Mouse (Mus musculus): ENCODE results near the gene Map3k4. TPM values are rescaled to one million over a fixed set of nuclear protein-coding genes. Genes with fewer than 3 reads are reported as not detected.
"Not testable (repeated sequence)": the region's sequence is repeated elsewhere in the genome, so short reads cannot be mapped to it uniquely, and the experiment has no call there.

The Map3k4 gene
- polyA plus RNA-seq, 1 experiment from 2014 or later: 50.8 TPM

DNA sequence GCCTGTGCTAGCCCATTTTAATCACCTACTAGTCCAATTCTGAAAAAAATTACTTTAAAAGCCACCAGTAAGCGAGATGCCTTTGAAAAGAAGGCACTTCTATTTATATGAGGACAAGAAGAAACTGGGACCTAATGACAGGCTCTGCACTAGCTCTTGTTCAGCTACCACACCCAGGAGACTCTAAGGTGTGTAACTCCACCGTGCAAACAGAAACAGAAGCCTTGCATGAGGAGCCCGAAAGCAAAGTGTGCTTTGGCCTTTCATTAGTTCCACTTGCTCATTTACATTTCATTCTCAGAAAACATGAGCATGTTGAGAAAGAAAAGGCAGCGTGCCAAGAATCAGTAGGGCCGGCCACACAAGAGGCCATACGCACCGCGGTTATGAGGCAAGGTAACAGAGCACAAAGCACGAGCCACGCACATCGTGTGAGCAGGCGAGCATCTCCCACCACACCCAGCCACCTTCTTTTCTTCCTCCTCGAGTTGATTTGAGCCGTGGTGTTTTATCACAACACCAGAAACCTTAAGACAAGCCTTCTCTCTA, 18.4 kb downstream of the Map3k4 start:
- Histone ChIP-seq H3K4me3 (no peak overlapping the region), H3K36me3 (replicated peaks) (no peaks in the 10 kb centered on the region), H3K27me3 (replicated peaks) (no peaks in the 10 kb centered on the region), H3K9ac (no peak overlapping the region), H3K4me1 (peaks cover 12% of the 10 kb centered on the region), H3K9me3 (no peaks in the 10 kb centered on the region), H3K4me2 (no peak overlapping the region), H3K27ac (no peak overlapping the region)
- WGBS: 49% methylated on average over 14 of the region's 14 CpGs
- ATAC-seq (replicated peaks): no peak

DNA sequence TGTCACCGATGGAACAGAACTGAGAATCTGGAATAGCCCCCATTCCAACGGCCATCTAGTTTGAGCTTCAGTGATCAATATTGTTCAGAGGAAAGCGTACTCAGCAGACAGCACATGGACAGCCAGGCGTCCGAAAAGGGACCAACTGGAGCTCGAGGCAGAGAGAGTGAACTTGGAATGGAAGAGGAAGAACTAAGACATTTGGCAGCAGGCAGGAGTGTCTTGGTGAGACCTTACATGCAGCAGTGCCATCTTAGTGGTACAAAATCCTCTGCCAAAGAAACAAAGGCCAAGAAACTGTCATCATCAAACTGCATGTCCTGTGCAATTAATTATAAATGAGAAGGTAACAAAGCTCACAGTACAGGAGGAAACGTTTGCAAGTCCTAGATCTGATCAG, 19.2 kb downstream of the Map3k4 start:
- Histone ChIP-seq H3K36me3 (replicated peaks) (no peaks in the 10 kb centered on the region), H3K9me3 (no peaks in the 10 kb centered on the region), H3K27me3 (replicated peaks) (no peaks in the 10 kb centered on the region), H3K27ac (no peak overlapping the region), H3K4me1 (peaks cover 12% of the 10 kb centered on the region), H3K9ac (no peak overlapping the region), H3K4me2 (no peak overlapping the region), H3K4me3 (no peak overlapping the region)
- WGBS: 82% methylated on average over 7 of the region's 7 CpGs
- ATAC-seq (replicated peaks): no peak

DNA sequence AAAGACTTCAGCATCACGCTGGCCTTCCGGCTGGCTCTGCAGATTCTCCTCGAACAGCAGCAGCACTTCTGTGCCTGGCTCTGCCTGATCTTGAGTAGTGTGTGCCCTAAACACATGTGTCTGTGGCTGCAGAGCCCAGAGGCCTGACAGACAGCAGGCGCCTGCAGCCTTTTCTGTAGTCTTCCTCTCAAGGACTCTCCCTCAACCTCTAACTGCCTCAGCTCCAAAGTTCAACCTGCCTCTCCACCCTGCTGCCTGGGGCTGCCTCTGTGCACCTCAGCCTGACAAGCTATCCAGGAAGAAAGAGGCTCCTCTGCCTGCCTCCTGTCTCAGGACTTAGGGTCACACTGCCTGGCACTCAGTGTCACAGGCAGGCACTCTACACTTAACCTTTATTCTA, 20.6 kb downstream of the Map3k4 start:
- Histone ChIP-seq H3K4me2 (no peak overlapping the region), H3K9ac (no peak overlapping the region), H3K4me1 (peaks cover 12% of the 10 kb centered on the region), H3K4me3 (no peak overlapping the region), H3K36me3 (replicated peaks) (no peaks in the 10 kb centered on the region), H3K27ac (no peak overlapping the region), H3K9me3 (no peaks in the 10 kb centered on the region), H3K27me3 (replicated peaks) (no peaks in the 10 kb centered on the region)
- 88% methylated on average over 4 of the region's 4 CpGs for WGBS
- no peak for ATAC-seq (replicated peaks)

DNA sequence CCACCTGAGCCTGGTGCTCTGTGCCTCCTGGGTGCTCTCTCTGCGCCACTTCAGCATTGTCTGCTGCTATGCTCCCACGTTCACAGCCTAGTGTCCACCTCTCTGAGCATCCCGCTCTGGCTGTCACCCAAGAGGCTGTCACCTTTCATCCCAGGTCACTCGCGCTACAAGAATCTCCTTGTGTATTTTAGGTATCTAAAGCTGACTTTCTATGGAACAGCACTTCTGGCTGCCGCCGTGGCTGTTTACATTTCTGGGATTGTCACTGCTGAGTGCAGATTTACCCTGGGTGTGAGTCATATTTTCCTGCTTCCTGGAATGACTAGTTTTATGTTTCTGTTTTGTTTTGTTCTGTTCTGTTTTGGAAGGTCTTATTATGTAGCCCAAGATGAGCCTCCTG, 21.3 kb downstream of the Map3k4 start:
- WGBS: 78% methylated on average over 7 of the region's 7 CpGs

DNA sequence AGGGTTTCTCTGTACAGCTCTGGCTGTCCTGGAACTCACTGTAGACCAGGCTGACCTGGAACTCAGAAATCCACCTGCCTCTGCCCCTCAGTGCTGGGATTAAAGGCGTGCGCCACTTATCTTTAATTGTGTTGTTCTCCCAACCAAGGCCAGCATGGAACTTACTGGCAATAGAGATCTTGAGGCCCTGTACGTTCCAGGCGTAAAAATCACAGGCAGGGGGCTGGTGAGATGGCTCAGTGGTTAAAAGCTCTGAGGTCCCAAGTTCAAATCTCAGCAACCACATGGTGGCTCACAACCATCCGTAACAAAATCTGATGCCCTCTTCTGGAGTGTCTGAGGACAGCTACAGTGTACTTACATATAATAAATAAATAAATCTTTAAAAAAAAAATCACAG, 22.7 kb downstream of the Map3k4 start:
- H3K36me3 ChIP-seq (replicated peaks); H3K9ac ChIP-seq; H3K4me3 ChIP-seq; H3K4me2 ChIP-seq; H3K27me3 ChIP-seq (replicated peaks); H3K9me3 ChIP-seq; H3K27ac ChIP-seq; ATAC-seq (replicated peaks): not testable (repeated sequence)
- 87% methylated on average over 5 of the region's 5 CpGs for WGBS
- peaks cover 18% of the 10 kb centered on the region for H3K4me1 ChIP-seq

More for the DNA sequence above, 21.3 kb downstream of the Map3k4 start:
- H3K9me3 ChIP-seq: no peaks in the 10 kb centered on the region
- peaks cover 12% of the 10 kb centered on the region for H3K4me1 ChIP-seq
- no peak overlapping the region for H3K27ac ChIP-seq
- H3K9ac ChIP-seq: no peak overlapping the region
- ATAC-seq (replicated peaks): no peak
- no peak overlapping the region for H3K4me2 ChIP-seq
- no peaks in the 10 kb centered on the region for H3K36me3 ChIP-seq (replicated peaks)
- H3K27me3 ChIP-seq (replicated peaks): no peaks in the 10 kb centered on the region
- H3K4me3 ChIP-seq: no peak overlapping the region

DNA sequence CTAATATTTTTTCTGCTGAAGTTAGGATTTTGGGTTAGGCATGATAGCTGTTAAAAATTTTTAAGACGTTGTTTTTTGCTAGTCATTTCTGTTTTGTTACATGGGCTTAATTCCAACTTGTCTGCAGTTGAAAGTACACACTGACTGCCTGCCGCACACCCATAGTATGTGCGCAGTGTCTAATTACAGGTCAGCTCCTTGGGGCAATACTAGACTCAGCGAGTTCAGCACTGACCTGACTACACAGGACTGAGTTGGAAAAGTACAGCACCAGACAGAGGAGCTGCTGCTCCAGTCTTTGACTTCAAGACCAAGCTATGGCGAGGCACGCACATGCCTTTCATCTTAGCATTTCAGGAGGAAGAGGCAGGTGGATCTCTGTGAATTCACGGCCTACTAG, 24.2 kb downstream of the Map3k4 start:
- Histone ChIP-seq H3K27me3 (replicated peaks) (no peaks in the 10 kb centered on the region), H3K27ac (no peak overlapping the region), H3K9ac (no peak overlapping the region), H3K4me3 (no peak overlapping the region), H3K9me3 (no peaks in the 10 kb centered on the region), H3K4me2 (no peak overlapping the region), H3K4me1 (peaks cover 16% of the 10 kb centered on the region), H3K36me3 (replicated peaks) (no peaks in the 10 kb centered on the region)
- ATAC-seq (replicated peaks): no peak
- WGBS: 93% methylated on average over 7 of the region's 7 CpGs

DNA sequence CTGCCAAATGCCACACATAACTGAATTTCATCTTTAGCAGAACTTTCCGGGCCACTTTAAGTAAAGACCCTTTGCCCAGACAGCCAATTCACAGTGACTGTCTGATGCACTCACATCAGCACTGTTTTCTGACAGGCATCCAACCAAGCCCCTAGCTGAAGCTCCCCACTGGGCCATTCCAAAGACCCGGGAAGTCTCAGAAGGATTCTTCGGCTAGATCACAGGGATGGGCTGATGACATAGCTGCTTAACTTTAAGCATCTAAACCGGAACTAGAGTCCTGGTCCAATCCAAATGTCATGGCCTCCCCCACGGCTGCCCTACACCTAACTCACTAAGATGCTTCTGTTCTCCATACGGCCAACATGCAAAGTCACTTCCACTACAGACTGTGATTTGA, 25.0 kb downstream of the Map3k4 start:
- no peaks in the 10 kb centered on the region for H3K27me3 ChIP-seq (replicated peaks)
- H3K4me3 ChIP-seq: no peak overlapping the region
- no peaks in the 10 kb centered on the region for H3K36me3 ChIP-seq (replicated peaks)
- H3K4me2 ChIP-seq: no peak overlapping the region
- peaks cover 16% of the 10 kb centered on the region for H3K4me1 ChIP-seq
- ATAC-seq (replicated peaks): no peak
- H3K9ac ChIP-seq: no peak overlapping the region
- no peaks in the 10 kb centered on the region for H3K9me3 ChIP-seq
- 55% methylated on average over 6 of the region's 6 CpGs for WGBS
- no peak overlapping the region for H3K27ac ChIP-seq

DNA sequence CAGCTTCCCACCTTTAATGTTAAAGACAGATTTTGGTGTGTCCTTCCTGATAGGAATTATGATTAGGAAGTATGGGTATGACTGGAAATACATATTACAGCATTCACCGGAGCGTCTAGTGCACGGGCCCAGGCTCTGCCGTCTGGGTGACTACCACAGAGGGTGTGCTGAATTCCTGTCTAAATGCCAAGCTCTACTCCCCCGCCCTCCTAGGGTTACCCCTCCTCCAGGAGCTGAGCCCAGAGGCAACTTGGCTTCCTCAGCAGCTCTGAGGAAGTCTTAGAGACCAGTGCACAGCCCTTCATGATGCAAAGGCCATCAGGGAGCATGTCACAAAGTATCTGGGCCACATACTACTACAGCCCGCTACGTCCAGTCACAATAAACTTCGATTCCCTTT, 25.7 kb downstream of the Map3k4 start:
- H3K36me3 ChIP-seq (replicated peaks): no peaks in the 10 kb centered on the region
- H3K27ac ChIP-seq: no peak overlapping the region
- ATAC-seq (replicated peaks): no peak
- no peaks in the 10 kb centered on the region for H3K27me3 ChIP-seq (replicated peaks)
- H3K9me3 ChIP-seq: no peaks in the 10 kb centered on the region
- H3K4me1 ChIP-seq: peaks cover 16% of the 10 kb centered on the region
- WGBS: 91% methylated on average over 8 of the region's 8 CpGs
- no peak overlapping the region for H3K4me2 ChIP-seq
- H3K4me3 ChIP-seq: no peak overlapping the region
- H3K9ac ChIP-seq: no peak overlapping the region

DNA sequence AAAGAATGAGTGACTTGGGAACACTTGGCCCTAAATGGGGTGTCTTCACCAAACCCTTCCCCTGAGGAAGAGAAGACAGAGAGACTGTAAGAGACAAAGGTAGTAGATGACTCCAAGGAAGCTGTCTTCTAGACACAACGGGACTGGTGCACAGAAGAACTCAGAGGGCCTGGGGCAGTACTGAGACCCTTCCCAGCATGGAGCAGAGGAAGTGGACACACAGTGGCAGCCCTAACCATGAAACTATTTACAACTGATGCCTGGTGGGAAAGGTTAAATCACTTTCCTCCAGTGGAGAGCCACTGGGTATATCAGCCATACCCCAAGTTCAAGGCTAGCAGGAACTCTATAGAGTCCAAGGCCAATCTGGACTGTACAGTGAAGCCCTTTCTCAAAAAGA, 26.2 kb downstream of the Map3k4 start:
- H3K4me2 ChIP-seq: no peak overlapping the region
- H3K9me3 ChIP-seq: no peaks in the 10 kb centered on the region
- H3K4me1 ChIP-seq: peaks cover 16% of the 10 kb centered on the region
- ATAC-seq (replicated peaks): no peak
- no peaks in the 10 kb centered on the region for H3K36me3 ChIP-seq (replicated peaks)
- H3K9ac ChIP-seq: no peak overlapping the region
- 94% methylated on average over 1 of the region's 1 CpGs for WGBS
- no peak overlapping the region for H3K27ac ChIP-seq
- no peaks in the 10 kb centered on the region for H3K27me3 ChIP-seq (replicated peaks)
- no peak overlapping the region for H3K4me3 ChIP-seq

DNA sequence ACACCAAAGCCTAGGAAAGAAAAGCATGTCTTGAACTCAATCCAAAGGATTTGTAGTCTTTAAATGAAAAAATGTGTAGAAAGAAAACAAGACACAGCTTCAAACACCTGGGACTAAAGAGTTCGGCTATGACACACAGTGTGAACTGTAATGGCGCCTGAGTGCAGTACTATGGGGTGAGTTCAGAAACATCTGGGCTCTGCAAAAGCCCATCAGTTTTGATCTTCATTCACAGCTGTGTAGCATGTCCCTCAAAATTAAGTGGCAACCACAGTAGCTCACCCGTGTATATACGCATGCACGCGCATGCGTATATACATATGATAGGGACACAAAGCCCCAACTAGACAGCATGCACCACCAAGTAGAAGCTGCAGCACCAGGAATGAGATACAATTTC, 27.4 kb downstream of the Map3k4 start:
- Histone ChIP-seq H3K27ac (peak overlapping the region; percentile 67), H3K4me1 (peaks cover 16% of the 10 kb centered on the region), H3K4me3 (no peak overlapping the region), H3K36me3 (replicated peaks) (no peaks in the 10 kb centered on the region), H3K27me3 (replicated peaks) (no peaks in the 10 kb centered on the region), H3K9me3 (no peaks in the 10 kb centered on the region), H3K4me2 (0 out of 2 replicates have a peak overlapping the region, but pooled peaks have one; percentile 8), H3K9ac (no peak overlapping the region)
- ATAC-seq (replicated peaks): peak; percentile 77
- WGBS: 70% methylated on average over 7 of the region's 7 CpGs

DNA sequence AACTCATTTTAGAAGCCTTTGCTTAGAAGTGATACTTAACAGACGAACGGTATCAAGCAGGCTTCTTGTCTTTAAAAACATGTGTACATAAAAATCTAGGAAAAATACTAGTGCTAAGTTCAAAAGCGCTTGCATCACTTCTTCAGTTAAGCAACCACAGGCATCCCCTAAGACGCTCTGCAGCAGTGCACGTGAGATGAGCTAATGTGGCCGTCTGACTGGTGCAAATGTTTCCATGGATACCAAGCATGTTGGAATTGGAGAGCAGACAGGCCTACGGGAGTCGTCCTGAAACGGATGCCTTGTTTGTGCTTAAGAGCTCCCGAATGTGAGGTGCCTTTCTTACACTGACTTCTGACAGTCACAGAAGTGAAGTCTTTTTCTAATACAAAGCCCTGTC, 27.9 kb downstream of the Map3k4 start:
- Histone ChIP-seq H3K27ac (peak overlapping the region; percentile 67), H3K36me3 (replicated peaks) (no peaks in the 10 kb centered on the region), H3K4me1 (peaks cover 16% of the 10 kb centered on the region), H3K9me3 (no peaks in the 10 kb centered on the region), H3K4me3 (no peak overlapping the region), H3K9ac (no peak overlapping the region), H3K4me2 (0 out of 2 replicates have a peak overlapping the region, but pooled peaks have one; percentile 8), H3K27me3 (replicated peaks) (no peaks in the 10 kb centered on the region)
- ATAC-seq (replicated peaks): peak; percentile 96
- 20% methylated on average over 10 of the region's 10 CpGs for WGBS

DNA sequence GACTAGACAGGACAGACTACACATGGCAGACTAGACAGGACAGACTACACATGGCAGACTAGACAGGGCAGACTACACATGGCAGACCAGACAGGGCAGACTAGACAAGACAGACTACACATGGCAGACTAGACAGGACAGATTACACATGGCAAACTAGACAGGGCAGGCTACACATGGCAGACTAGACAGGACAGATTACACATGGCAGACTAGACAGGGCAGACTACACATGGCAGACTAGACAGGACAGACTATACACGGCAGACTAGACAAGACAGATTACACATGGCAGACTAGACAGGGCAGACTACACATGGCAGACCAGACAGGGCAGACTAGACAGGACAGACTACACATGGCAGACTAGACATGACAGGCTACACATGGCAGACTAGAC, 28.8 kb downstream of the Map3k4 start:
- not testable (repeated sequence) for ATAC-seq (replicated peaks); H3K4me3 ChIP-seq; H3K27me3 ChIP-seq (replicated peaks); H3K9me3 ChIP-seq; H3K4me2 ChIP-seq; H3K27ac ChIP-seq; H3K36me3 ChIP-seq (replicated peaks); H3K9ac ChIP-seq
- WGBS: 80% methylated on average over 1 of the region's 1 CpGs
- peaks cover 16% of the 10 kb centered on the region for H3K4me1 ChIP-seq

DNA sequence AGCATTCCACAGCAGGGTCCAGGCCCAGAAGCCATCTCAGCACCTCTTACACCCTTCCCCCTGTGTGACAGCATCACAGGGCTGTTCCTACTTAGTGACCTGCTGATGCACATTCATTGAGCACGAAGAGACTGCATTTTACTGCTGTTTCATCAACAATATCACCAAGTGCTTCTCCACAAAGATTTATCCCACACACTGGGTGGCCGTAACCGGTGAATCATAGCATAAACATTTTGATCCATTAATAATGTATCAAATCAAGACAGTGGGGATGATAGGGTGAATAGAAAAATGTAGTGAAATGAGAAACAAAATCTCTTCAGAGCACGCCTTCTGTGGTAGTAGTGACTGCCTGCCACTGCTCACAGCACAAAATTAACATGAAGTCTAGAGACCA, 29.7 kb downstream of the Map3k4 start:
- Histone ChIP-seq H3K9me3 (no peaks in the 10 kb centered on the region), H3K4me1 (peaks cover 16% of the 10 kb centered on the region), H3K9ac (no peak overlapping the region), H3K4me3 (no peak overlapping the region), H3K27me3 (replicated peaks) (no peaks in the 10 kb centered on the region), H3K27ac (no peak overlapping the region), H3K36me3 (replicated peaks) (no peaks in the 10 kb centered on the region), H3K4me2 (no peak overlapping the region)
- no peak for ATAC-seq (replicated peaks)
- 84% methylated on average over 4 of the region's 4 CpGs for WGBS
